Mouse (Mus musculus) small intestine, adult 2 months (tissue): ENCODE measurements around the gene Tgif2. TPM values are rescaled to one million over a fixed set of nuclear protein-coding genes. Genes with fewer than 3 reads are reported as not detected.
"Not testable (repeated sequence)": the region's sequence is repeated elsewhere in the genome, so short reads cannot be mapped to it uniquely, and the experiment has no call there.

Experiments
- H3K27ac ChIP-seq: fragments of 200-500 bp; 2 replicates; pipeline ENCODE4 v1.5.1; 2012; ENCODE audit warnings: low read depth, low read length, control low read depth, inconsistent platforms; ENCODE audit not compliant: insufficient read depth
- H3K27me3 ChIP-seq: fragments of 200-500 bp; 2 replicates; pipeline ENCODE4 v1.6.1; 2012; ENCODE audit warnings: mild to moderate bottlenecking, moderate library complexity, low read length, inconsistent platforms; ENCODE audit not compliant: control insufficient read depth, insufficient read depth
- H3K36me3 ChIP-seq: fragments of 200-500 bp; 2 replicates; pipeline ENCODE4 v1.6.1; 2012; ENCODE audit warnings: mild to moderate bottlenecking, low read length, control low read depth, inconsistent platforms; ENCODE audit not compliant: control insufficient read depth, insufficient read depth
- H3K4me1 ChIP-seq: fragments of 200-500 bp; 2 replicates; pipeline ENCODE4 v1.6.1; 2012; ENCODE audit warnings: low read length, inconsistent platforms, mixed read lengths; ENCODE audit not compliant: control insufficient read depth, insufficient read depth, insufficient read length
- H3K4me3 ChIP-seq: fragments of 200-500 bp; 2 replicates; pipeline ENCODE4 v1.5.1; 2012; ENCODE audit warnings: low read depth, mild to moderate bottlenecking, control low read depth, inconsistent platforms, low read length, moderate library complexity
- CTCF ChIP-seq: fragments of 200-500 bp; IDR thresholded peaks from 2 replicates; pipeline ENCODE4 v1.5.1; 2012; ENCODE audit warnings: low read depth, mild to moderate bottlenecking, control low read depth, inconsistent platforms, low read length, moderate library complexity, mixed read lengths; ENCODE audit not compliant: insufficient replicate concordance, insufficient read length; ENCODE audit errors: extremely low read depth
- POLR2A ChIP-seq: fragments of 200-500 bp; IDR thresholded peaks from 2 replicates; pipeline ENCODE4 v1.6.1; 2012; ENCODE audit warnings: low read depth, mild to moderate bottlenecking, control low read depth, inconsistent platforms, low read length, moderate library complexity
- WGBS: fragments of 180-500 bp; shearing (Covaris S2); methylation state at CpG from one replicate; pipeline ENCODE4 v1.1.7; 2018; 5-methylcytosine and 5-hydroxymethylcytosine counted together
- polyA plus RNA-seq: library from polyadenylated mRNA; depleted of rRNA; stranded (reverse); fragments of >200 nt; gene quantifications from 2 replicates; pipeline ENCODE4 v1.2.3, GENCODE M21; 2012

Tgif2 gene
- polyA plus RNA-seq, 1 experiment, result 2.0 TPM

DNA sequence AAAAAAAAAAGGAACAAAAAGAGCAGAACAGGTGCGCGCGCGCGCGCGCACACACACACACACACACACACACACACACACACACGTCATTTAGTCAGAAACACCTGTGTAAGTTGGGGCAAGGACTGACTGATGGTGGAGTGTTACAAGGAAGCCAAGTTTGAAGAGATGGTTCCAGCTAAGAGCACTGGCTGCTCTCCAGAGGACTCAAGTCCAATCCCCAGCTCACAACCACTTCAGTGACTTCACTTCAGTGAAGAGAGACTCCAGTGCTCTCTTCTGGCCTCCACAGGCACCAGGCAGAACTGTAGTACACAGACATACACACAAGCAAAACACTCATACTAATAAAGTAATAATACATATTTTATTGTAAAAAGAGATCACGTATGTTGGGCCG, 29.1 kb upstream of the Tgif2 start:
- H3K27ac ChIP-seq, result no peak overlapping the region
- H3K27me3 ChIP-seq, result no peaks in the 10 kb centered on the region
- no peaks in the 10 kb centered on the region for H3K4me1 ChIP-seq
- no peak for TF ChIP-seq POLR2A
- no peak for TF ChIP-seq CTCF
- WGBS, result 90% methylated on average over 10 of the region's 10 CpGs
- no peaks in the 10 kb centered on the region for H3K36me3 ChIP-seq
- no peak overlapping the region for H3K4me3 ChIP-seq

DNA sequence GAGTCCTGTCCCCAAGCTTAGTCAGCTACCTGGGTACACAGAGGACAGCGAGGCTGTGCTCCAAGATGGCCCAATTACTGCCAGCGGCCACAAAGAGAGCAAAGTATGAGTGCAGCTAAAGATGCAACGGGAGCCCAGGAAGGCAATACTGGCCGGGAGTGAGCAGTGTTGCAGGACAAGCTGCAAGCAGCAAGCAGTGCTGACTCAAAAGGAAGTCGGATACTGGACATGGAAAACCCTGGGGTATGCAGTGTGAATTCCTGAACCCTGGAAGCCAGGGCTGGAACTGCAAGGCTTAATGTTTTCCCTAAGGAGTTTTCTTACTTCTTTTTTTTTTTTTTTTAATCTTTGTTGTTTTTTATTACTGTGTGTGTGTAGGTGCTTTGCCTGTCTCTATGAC, 28.3 kb upstream of the Tgif2 start:
- H3K4me3 ChIP-seq, result no peak overlapping the region
- no peaks in the 10 kb centered on the region for H3K27me3 ChIP-seq
- TF ChIP-seq POLR2A (no peak), CTCF (no peak)
- H3K27ac ChIP-seq, result no peak overlapping the region
- H3K36me3 ChIP-seq, result no peaks in the 10 kb centered on the region
- no peaks in the 10 kb centered on the region for H3K4me1 ChIP-seq
- WGBS, result 75% methylated on average over 5 of the region's 5 CpGs

- Histone ChIP-seq H3K27me3 (no peaks in the 10 kb centered on the region), H3K4me3 (no peak overlapping the region), H3K27ac (no peak overlapping the region), H3K4me1 (no peaks in the 10 kb centered on the region), H3K36me3 (no peaks in the 10 kb centered on the region)
- WGBS, result 50% methylated on average over 8 of the region's 8 CpGs
- no peak for TF ChIP-seq POLR2A
- no peak for TF ChIP-seq CTCF
Observed at GRCm38 (mm10) chr2:156814344-156814801, 25.4 kb upstream of the Tgif2 start.

GRCm38 (mm10) chr2:156814893-156815292, 24.9 kb upstream of the Tgif2 start:
- H3K27ac ChIP-seq, result no peak overlapping the region
- no peaks in the 10 kb centered on the region for H3K4me1 ChIP-seq
- H3K36me3 ChIP-seq, result no peaks in the 10 kb centered on the region
- WGBS, result 40% methylated on average over 5 of the region's 5 CpGs
- no peak overlapping the region for H3K4me3 ChIP-seq
- TF ChIP-seq POLR2A (no peak), CTCF (no peak)
- H3K27me3 ChIP-seq, result no peaks in the 10 kb centered on the region

DNA sequence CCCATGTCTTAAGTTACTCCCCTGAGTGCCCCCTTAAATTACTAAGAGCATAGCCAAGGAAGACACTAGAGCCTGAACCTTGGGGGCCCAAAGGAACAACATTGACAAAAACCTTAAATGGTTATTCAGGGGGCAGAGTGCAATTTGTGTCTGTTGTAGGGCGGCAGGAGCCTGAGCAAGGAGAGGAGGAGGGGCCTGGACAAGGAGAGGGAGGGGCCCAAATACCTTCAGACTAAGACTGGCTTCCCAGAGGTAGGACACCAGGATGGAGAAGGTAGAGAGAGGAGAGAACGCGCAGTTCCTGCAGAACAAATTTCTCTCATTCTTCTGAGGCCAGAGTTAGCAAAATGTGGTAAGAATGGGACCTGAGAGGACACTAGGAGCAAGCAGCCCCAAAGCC, 24.4 kb upstream of the Tgif2 start:
- Histone ChIP-seq H3K27ac (no peak overlapping the region), H3K27me3 (no peaks in the 10 kb centered on the region), H3K36me3 (no peaks in the 10 kb centered on the region), H3K4me3 (no peak overlapping the region), H3K4me1 (no peaks in the 10 kb centered on the region)
- TF ChIP-seq POLR2A (no peak), CTCF (no peak)
- WGBS, result 66% methylated on average over 3 of the region's 3 CpGs

- H3K27ac ChIP-seq, result no peak overlapping the region
- H3K4me3 ChIP-seq, result no peak overlapping the region
- H3K4me1 ChIP-seq, result no peaks in the 10 kb centered on the region
- H3K36me3 ChIP-seq, result no peaks in the 10 kb centered on the region
- no peak for TF ChIP-seq CTCF
- TF ChIP-seq POLR2A, result no peak
- 72% methylated on average over 1 of the region's 1 CpGs for WGBS
- no peaks in the 10 kb centered on the region for H3K27me3 ChIP-seq
Observed at GRCm38 (mm10) chr2:156816116-156816515, 23.7 kb upstream of the Tgif2 start.

- H3K27me3 ChIP-seq, H3K4me1 ChIP-seq, H3K27ac ChIP-seq, H3K36me3 ChIP-seq, H3K4me3 ChIP-seq: not testable (repeated sequence)
- WGBS, result 90% methylated on average over 6 of the region's 6 CpGs
Observed at GRCm38 (mm10) chr2:156825128-156825527, 14.7 kb upstream of the Tgif2 start.

DNA sequence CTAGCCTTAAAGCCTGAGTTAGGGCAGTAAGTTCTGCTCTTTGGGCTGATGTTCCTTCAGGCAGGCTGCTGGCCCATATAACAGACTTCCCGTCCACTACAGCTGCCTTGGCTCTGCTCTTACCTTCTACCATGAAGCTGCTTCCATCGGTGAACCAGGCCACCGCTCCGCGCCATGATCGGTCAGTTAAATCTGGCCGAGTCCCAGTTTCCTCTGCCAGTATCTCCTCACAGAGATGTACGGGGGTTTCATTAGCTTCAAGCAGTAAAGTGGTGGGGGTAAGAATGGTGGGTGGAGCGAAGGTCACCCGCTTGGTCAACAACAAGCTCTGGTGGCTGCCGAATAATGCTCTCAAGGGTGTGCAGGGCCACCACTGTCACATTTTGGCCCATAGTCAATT, 5.5 kb upstream of the Tgif2 start:
- no peaks in the 10 kb centered on the region for H3K27me3 ChIP-seq
- H3K36me3 ChIP-seq, result no peaks in the 10 kb centered on the region
- H3K4me1 ChIP-seq, result no peaks in the 10 kb centered on the region
- no peak overlapping the region for H3K4me3 ChIP-seq
- WGBS, result over 99% methylated on average over 11 of the region's 11 CpGs
- TF ChIP-seq POLR2A, result no peak
- no peak overlapping the region for H3K27ac ChIP-seq
